Mouse (Mus musculus) ZHBTc4 (cell line): Measurements from ENCODE around the gene Lamc1.
A peak's percentile ranks its signal among the peaks of the same experiment; 100 is the strongest.

Source experiments
- DNase-seq: peaks from one replicate; pipeline ENCODE4 v3.0.0-alpha.2; 2011; ENCODE audit warnings: low read depth, low spot score

The Lamc1 gene

DNA sequence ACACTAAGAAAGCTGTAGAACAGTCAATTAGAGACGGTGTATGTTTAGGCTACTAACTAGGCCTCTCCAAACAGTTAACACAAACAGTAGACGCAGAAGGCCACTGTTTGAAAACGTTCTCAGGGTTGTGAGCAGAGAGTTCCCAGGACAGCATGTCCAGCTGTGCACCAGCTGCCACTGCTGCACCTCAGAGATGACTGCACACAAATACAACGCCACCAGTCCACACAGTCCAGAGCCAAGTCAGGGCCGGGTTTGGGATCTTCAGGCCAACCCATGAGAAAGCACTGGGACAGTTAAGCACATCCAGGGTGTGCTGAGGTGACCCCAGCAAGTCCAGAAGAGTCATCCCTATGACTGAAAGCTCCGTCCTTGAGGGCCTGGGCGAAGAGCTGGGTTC, 67.0 kb downstream of the Lamc1 start:
- no peak for DNase-seq

DNA sequence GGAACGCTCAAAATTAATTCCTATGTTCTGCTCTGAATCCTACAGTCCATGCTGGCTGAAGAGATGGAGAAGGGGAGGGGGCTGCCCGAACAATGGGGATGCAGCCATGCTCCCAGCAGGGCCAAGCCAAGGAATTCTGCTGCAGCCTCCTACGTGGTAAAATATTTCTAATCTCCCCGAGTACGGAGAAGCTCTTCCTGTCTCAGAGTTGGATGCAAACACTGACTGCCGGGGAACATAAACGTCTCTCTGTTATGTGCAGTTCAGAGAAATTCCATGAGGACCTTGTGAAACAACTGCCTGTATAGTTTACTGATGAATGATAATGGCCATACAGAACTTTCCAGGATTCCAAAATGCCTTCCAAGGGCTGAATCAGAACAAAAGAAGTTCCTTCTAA, 67.5 kb downstream of the Lamc1 start:
- peak; percentile 67 for DNase-seq

DNA sequence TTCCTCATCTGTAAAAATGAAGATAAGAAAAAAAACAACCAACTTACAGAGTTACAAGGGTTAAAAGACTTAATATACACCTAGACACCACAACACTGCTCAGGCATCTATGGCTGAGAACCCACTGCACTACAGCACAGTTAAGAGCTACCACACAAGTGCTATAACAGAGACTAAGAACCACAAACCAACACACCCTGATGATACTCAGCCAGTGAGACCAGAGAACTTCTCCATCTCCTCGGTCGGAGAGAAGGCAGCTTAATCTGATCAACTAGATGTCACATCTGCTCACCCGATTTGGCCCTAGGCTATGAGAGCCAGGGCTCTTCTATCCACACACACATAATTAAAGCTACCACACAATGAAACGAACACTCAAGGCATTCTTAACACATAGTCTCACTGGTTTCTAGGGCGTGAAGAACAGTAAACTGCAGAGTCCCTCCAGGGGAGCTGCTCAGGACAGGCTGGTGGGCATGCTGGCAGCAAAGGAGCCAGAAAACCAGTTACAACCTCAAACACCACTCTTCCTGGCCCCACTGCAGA, 72.8 kb downstream of the Lamc1 start:
- DNase-seq, result no peak

DNA sequence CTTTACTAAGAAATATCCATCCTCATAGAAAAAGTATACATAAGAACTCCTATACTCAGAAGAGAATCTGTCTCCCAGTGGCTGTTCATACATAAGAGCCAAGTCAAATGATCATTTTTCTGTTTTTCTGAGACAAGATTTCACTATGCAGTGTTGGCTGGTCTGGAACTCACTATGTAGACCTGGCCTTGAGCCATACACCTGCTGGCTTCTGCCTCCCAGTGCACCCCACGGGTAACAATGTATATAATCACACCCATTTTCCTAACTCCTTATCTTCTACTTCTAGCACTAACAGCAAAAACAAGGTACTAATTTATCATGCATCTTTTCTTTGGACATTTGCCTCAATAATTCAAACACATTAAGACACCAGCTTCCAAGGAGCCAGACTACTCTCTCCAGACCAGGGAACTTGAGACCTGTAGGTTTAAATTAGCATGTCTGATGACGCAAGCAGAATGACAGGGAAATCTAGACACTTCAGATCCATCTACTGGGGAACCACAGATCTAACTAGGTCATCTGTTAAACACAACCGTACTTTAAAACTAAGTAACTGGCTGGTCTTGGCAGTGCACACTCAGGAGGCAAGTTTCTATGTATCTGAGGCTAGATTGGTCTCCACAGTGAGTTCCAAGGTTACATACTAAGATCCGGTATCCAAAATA, 79.9 kb downstream of the Lamc1 start:
- DNase-seq, result no peak

DNA sequence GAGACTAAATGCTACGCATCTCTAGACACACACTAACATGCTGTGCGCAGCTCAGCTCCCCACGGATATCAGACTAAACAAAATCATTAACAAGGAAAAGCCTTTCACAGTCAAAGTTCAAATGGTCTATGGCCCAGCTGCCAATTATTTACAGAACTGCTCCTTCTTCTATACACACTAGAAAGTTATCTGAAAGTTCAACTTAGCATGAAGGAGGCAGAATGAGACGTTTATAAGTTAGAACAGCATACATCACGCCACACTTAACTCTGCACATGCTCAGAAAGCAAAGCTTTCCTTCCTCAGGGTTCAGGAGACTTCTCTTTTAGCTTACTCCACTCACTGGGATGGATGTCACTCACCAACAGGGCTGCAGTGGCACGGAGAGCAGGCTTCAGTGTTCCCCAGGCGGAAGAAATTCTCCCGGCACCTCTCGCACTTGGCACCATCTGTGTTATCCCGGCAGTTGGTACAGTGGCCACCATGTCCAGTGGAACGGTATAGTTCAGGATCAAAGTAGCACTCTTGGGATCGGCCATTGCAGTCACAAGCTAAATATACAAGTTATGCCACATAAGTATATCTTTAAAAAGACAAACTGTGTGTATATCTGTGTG, 80.9 kb downstream of the Lamc1 start:
- DNase-seq, result no peak

DNA sequence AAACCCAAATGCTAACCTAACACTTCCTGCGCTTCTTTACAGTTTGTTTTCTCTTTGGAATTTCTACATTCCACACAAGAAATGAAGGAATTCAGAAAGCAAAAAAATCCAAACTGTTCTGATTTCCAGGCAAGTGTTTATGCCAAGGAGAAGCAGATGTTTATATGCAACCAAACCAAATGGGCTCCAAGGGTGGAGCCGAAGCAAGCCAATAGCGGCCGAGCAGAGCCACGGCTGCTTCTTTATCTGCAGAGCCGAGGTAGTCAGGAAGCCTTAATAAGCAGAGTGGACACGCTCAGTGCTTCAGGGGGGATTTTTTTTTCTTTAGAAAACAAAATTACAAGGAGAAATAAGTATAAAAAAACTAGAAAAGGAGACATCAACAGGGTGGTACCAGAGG, 91.2 kb downstream of the Lamc1 start:
- DNase-seq, result no peak

DNA sequence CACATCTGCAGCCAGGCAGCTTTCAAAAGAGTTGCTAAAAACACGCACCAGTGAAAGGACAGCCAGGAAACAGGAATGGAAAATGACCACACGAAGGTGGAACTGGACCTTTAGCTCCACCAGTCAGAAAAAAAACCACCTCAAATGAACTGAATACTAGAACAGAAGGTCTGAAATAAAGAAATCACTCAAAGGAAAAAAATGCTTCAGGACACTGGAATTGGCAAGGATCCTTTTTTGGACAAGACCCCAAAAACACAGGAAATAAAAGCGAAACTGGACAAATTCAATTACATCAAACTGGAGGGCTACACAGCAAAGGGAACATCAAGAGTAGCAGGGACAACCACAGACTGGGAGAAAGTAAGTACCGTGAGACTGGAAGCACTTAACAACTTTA, 97.0 kb downstream of the Lamc1 start:
- no peak for DNase-seq

DNA sequence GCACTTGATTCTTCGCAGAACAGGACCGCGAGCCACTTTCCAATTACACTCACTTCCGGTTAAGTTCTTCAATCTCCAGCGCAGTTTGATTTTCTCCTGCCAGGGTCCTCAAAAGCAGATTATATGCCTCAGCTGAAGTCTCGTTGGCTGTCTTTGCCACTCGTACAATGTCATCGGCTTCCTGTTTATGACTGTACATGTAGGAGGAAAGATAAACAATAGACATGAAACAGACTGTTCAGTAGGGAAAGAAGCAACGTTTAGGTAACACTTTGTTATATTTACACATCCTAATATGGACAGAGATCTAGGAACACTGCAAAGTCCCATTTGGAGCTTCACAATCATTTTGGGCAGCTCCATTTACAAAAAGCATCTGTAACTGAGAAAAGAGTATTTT, 100.9 kb downstream of the Lamc1 start:
- no peak for DNase-seq

DNA sequence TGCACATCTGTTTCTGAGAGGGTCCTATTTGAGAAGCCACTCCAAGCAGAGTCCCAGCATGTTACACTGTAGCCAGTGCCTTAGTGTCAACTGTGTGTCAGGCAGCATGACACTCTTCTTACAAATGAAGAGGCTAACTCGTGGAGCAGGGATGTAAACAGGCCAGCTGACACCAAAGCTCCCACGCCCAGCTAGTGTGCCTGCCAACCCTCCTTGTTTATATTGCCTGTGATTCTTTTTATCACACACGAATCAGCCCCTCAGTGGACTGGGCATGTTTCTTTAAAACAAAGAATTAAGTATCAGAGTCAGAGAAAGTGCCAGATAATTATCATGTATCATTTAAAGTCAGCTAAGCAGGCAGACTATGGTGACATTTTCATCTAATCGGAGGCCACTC, 104.7 kb downstream of the Lamc1 start:
- DNase-seq, result no peak

DNA sequence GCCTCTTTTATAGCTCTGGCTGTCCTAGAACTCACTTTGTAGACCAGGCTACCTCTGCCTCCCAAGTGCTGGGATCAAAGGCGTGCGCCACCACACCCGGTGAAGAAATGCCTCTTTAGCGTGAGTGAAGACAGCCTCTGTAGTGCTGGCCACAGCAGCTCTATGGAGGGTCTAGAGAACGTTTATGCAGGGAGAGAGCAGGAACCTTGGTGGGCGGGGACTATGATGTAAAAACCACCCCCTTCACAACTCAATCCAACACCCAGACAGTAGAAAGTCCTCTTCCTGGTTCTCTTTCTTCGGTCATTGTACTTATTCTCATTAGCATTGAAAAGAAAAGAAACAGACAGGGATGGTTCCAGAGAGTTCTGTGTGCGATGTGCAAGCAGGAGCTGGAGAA, 105.5 kb downstream of the Lamc1 start:
- DNase-seq, result peak; percentile 92

DNA sequence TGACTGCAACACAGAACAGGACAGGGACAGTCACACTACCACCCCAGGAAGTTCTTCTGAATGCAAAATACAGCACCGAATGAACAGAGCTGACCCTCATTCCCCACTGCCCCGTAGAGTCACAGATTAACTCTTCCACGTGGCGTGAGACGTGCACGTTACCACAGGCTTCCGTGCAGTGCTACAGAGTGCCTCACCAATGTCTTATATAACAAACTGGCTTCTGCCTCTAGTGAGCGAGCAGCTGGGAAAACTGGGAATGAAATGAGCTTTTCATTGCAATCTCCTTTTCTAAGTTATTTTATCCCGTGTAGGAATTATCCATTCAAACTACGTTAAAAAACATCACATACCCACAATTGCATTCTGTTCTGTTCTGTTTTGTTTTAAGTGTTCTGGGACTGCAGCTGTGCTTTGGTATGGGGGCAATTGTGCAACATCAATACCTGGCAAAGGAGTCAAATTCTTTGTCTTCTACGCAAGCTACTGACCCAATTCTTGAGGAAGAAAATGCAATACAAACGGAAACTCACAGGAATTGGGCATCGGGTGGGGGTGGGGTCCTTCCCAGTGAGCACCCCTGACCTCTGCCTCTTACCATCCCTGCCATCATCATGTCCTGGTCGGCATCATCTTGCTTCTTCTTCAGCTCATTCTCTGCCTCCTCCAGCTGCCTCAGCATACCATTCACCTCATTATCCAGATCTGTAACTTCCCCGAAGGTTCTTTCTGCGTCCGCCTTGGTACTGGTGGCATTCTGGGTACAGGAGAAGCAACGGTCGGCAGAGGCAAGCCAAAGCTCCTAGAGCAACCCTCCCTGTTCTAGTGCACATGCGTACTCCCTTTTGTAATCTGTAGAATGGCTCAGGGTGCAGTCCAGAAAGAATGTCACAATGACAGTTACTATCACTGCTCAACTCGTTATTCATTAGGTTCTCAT, 106.5 kb downstream of the Lamc1 start:
- DNase-seq, result no peak

DNA sequence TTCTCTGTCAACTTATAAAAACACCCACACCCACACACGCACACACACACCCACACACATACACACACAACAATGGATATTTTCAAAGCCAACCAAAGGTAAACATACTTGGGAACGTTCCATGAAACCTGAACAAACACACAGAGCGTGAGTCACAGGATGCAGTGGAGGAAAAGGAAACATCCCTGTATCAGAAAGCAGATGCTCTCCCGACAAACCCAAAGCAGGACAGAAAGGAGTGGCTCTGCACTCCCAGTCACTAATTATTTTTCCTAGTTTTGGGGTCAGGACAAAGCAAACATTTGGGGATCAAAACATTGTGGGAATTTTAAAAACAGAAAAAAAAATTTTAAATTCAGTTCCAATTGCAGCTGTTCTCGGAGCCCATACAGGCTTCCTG, 108.3 kb downstream of the Lamc1 start:
- DNase-seq, result no peak

DNA sequence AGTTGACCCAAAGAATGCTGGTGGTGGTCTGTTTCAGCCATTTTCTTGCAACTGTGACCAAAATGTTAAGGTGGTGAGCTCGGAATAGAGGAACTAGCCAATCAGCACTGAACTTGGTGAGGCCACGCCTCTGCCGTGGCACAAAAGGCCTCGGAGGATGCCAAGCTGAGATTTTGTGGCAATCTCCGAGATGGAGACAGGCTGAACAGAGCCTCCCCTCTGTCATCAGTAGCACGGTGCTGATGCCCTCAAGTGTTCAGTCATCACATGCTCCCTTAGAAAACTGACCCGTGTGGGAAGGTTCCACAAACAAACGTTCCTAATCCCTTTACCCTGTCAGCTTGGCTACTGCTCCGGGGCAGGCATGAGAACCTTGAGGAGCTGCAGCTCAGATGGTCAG, 113.2 kb downstream of the Lamc1 start:
- peak; percentile 72 for DNase-seq

DNA sequence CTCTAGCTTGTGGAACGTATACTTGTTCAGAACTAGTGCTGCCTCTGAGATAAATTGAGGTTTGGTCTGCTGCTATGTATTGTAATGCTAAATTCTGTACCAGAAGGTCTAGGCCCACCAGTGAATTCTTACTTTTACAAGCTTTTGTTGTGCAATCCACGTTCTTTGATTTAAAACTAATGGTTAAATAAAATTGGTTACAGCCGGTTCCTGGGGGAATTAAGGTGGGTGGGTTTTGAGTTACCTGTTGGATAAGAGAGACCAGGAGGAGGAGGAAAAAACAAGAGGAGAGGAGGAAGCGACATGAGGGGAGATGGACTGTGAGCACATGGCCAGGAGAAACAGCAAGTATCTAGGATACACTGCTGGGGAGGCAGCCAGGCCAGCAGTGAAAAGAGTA, 116.1 kb downstream of the Lamc1 start:
- peak; percentile 44 for DNase-seq

DNA sequence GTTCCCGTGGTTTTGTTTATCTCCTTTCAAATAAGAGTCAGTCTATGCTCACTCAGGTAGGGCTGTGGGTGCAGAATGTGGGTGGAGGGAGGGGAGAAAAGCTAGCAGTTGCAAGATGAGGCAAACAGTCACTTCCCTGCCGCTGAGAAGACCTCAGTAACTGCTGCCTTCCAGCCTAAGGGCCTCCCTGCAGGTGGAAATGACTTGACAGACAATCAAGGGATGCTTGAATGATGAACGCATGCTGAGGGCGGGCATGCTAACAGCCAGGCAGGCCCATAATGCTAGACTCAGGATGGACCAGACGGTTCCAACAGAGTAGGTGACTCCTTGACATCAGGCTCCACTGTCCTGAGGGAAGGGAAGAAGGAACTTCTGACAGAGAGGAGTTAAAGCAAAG, 116.9 kb downstream of the Lamc1 start:
- peak; percentile 52 for DNase-seq

DNA sequence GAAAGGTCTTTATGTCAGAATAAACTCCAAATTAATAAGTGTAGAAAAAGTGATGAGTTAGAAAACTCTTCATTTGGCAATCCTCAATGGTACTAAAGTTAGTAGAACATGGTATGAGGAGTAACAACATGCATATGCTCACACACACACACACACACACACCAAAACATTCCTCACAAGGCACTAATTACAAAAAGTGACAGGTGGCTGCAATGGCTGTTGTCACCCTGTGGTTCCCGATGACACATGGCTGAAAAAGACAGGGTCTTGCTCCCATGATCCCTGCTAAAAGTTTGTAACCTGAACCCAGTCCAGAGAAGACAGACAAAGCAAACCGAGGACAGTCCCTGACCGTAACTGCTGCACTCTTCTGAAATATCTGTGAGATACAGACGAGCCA, 121.6 kb downstream of the Lamc1 start:
- DNase-seq, result no peak

DNA sequence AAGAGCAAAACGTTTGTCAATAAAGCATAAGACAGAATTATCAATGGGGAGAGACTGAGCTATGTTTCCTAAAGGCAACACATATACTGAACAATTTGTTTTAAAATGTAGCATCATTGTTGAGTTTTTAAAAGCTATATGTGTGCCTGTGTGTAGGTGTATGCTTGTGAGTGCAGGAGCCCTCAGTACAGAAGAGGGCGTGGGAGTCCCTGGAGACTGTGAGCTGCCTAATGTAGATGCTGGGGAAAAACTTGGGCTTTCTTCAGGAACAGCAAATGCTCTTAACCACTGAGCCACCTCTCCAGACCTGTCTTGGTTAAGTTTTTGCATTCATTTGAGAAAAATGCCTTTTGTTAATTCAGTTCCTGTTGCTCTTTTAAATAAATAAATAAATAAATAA, 122.4 kb downstream of the Lamc1 start:
- no peak for DNase-seq

DNA sequence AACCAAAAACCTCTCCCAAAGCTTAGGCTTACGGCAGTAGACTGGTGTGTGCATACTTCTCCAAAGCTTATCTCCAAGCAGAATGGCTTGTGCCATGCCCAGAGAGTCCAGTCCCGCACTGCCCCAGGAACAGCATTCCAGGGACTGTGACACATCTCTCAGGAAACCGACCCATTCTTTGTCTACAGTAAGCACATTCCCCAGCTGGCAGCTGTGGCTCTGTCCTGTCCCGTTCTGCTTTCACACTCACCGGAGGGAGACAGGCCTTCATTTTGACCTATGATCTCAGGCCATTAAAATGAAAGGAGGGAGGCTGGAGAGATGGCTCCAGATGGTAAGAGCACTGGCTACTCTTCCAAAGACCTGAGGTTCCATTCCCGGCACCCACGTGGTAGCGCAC, 130.4 kb downstream of the Lamc1 start:
- DNase-seq, result no peak

DNA sequence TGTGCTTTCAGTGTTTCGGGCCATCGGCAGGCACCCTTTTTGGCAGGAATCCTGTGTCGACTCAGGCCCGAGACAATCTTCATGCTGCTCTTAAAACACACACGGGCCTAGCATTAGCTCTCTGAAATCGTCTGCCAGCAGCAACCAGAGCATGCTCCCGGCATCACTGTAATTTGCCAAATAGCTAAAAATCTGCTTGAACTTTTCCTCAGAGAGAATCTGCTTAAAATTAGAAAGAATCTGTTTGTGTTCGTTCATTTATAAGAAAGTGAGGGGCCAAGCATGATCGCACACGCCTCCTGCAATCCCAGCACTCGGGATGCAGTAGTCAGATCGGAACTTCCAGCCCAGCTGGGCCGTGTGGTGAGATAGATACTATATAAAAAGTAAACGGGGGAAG, 131.1 kb downstream of the Lamc1 start:
- DNase-seq, result no peak

DNA sequence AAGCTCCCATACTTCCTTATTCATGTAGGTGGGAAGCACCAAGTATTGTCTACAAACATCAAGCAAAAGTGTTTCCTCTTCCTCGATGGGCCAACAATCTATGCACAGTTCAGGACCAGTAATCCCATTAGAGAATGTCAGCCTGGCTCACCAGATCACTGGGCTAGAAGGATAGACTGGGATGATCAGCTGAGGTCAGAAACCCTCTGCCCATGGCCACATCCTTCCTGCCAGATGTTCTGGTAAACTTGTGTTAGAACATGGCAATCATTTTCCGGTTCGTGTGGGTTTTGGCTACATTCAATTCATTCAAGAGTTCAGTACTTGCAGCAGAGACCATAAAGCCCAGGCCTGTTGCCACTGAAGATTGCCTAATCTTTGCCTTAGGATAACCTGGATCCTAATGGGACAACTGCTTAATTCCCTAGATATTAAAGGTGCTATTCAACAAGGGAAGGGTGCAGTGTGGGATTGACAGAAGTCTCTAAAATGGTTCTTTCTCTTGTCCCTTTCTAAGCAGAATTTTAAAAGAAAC, 135.2 kb downstream of the Lamc1 start:
- DNase-seq, result no peak

DNA sequence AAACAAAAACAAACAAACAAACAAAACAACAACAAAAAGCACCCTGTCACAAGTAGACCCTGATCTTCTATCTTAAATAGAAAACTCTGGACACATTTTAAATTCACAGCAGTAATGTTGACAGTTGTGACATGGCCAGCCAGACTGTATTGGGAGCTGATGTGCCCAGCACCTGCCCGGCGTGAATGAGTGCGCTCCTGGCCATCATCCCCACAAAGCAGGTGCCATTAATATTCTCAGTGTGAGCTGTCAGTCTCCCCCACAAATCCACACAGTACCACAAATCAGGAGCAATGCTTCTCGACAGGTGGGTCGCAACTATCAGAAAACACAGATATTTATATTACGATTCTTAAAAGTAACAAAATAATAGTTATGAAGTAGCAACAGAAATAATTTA, 139.6 kb downstream of the Lamc1 start:
- no peak for DNase-seq

DNA sequence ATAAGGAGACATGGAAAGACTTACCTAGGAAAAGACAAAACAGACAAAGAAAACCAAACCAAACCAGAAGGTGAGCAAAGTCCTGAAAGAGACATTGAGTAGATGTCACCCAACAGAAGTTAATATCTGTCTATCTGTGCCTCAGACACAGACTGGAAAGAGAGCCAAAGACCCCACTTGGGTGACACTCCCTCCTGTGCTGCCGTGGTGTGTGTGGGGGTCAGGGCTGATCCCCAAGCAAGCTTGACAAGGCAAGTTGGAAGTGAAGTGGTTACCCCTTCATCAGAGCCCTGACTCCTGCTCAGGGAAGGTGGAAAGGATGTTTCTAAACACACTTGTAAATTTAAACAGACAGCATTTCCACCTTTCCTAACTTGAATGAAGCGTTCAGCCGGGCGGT, 140.2 kb downstream of the Lamc1 start:
- DNase-seq, result no peak
